Mouse (Mus musculus): ENCODE data around the gene Yod1. TPM values are rescaled to one million over a fixed set of nuclear protein-coding genes. Genes with fewer than 3 reads are reported as not detected.

Yod1 gene
- total and polyA plus RNA-seq, 3 experiments, result 6.1 to 8.6 TPM; not detected in 1

DNA sequence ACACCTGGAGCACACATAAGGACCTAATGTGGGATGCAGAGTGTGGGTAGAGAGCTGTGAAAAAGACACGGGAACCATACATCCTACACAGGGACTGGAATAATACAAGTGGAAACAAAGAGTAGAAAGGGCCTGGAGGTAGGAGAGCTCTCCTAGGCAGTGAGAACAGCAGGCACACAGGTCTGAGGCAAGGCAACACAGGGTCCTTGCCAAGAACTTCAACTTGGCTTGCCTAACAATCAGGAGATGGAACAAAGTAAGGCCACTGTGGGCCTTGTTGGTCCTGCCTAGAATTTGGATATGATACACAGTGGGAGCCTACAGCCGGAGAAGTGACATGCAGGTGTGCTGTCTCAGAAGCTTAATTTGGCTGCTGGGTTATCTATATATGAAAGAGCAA, 52.8 kb downstream of the Yod1 start:
- DNase-seq (ENCODE audit: low read depth, low spot score), result no peak
- no peaks in the 10 kb centered on the region for H3K9me3 ChIP-seq (replicated peaks; ENCODE audit: insufficient read depth, low read length)
- no peak for TF ChIP-seq ZC3H11A (IDR thresholded peaks at IDR 0.05; ENCODE audit: low read depth, low read length)
- no peak for TF ChIP-seq MXI1 (IDR thresholded peaks at IDR 0.05; ENCODE audit: low read depth, low read length)
- TF ChIP-seq GATA1 (IDR thresholded peaks at IDR 0.05; ENCODE audit: low read depth, low read length), result no peak
- no peak for TF ChIP-seq MAZ (IDR thresholded peaks at IDR 0.05; ENCODE audit: low read depth, low read length)
- TF ChIP-seq CHD1 (IDR thresholded peaks at IDR 0.05; ENCODE audit: low read depth, low read length), result no peak
- no peak for TF ChIP-seq NELFE (IDR thresholded peaks at IDR 0.05; ENCODE audit: low read depth, low read length)
- TF ChIP-seq UBTF (IDR thresholded peaks at IDR 0.05; ENCODE audit: borderline replicate concordance, insufficient read depth, low read depth, low read length), result no peak
- TF ChIP-seq POLR2AphosphoS2 (IDR thresholded peaks at IDR 0.05; ENCODE audit: low read length), result no peak
- no peak for TF ChIP-seq GABPA (IDR thresholded peaks at IDR 0.05; ENCODE audit: low read depth, low read length)
- no peak for TF ChIP-seq RAD21 (IDR thresholded peaks at IDR 0.05; ENCODE audit: low read depth, low read length)
- H3K4me3 ChIP-seq (ENCODE audit: control insufficient read depth in 1 of 2, insufficient read depth in 1 of 2, low read depth in 2 of 2, low read length in 2 of 2), result no peak overlapping the region
- no peaks in the 10 kb centered on the region for H3K4me1 ChIP-seq (ENCODE audit: control insufficient read depth in 1 of 2, insufficient read depth in 2 of 2, low read length in 2 of 2)
- no peak overlapping the region for H3K27ac ChIP-seq (ENCODE audit: control insufficient read depth, low read depth, low read length)
- no peak overlapping the region for H3K9ac ChIP-seq (ENCODE audit: control insufficient read depth, low read depth, low read length, poor library complexity, severe bottlenecking)
- H3K27me3 ChIP-seq (ENCODE audit: control insufficient read depth in 1 of 2, insufficient read depth in 2 of 2, low read length in 2 of 2), result peaks cover 3 to 6% of the 10 kb centered on the region in 2 experiments
- H3K36me3 ChIP-seq (ENCODE audit: control insufficient read depth in 1 of 2, insufficient read depth in 2 of 2, low read length in 2 of 2), result no peaks in the 10 kb centered on the region
- no peaks in the 10 kb centered on the region for H3K79me2 ChIP-seq (ENCODE audit: control insufficient read depth, insufficient read depth, low read length, poor library complexity)

DNA sequence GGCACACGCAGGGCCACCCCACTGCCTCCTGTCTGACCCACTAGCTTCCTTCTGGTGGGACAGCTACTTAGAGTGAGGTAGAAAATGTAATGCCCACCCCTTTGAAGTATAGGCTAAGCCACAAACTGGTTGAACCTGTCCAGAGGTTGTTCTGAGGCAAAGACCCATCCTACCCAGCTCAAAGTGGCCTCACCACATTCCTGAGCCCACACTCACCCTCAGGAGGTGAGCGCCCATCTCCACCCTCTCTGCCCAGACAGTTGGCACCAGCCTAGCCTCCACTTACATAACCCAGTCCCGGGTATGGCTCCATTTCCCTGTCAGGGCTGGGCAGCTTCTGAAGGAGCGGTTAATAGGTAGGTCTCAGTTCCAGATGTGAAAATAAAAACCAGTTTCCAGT, 53.4 kb downstream of the Yod1 start:
- Histone ChIP-seq H3K27ac (ENCODE audit: control insufficient read depth, low read depth, low read length) (no peak overlapping the region), H3K4me1 (ENCODE audit: control insufficient read depth in 1 of 2, insufficient read depth in 2 of 2, low read length in 2 of 2) (no peaks in the 10 kb centered on the region), H3K79me2 (ENCODE audit: control insufficient read depth, insufficient read depth, low read length, poor library complexity) (no peaks in the 10 kb centered on the region), H3K9ac (ENCODE audit: control insufficient read depth, low read depth, low read length, poor library complexity, severe bottlenecking) (no peak overlapping the region), H3K27me3 (ENCODE audit: control insufficient read depth in 1 of 2, insufficient read depth in 2 of 2, low read length in 2 of 2) (peaks cover 3 to 6% of the 10 kb centered on the region in 2 experiments), H3K9me3 (replicated peaks; ENCODE audit: insufficient read depth, low read length) (no peaks in the 10 kb centered on the region), H3K36me3 (ENCODE audit: control insufficient read depth in 1 of 2, insufficient read depth in 2 of 2, low read length in 2 of 2) (no peaks in the 10 kb centered on the region), H3K4me3 (ENCODE audit: control insufficient read depth in 1 of 2, insufficient read depth in 1 of 2, low read depth in 2 of 2, low read length in 2 of 2) (no peak overlapping the region)
- no peak for TF ChIP-seq SMC3 (IDR thresholded peaks at IDR 0.05; ENCODE audit: low read depth, low read length)
- no peak for TF ChIP-seq ELF1 (IDR thresholded peaks at IDR 0.05; ENCODE audit: low read depth, low read length)
- TF ChIP-seq SIN3A (IDR thresholded peaks at IDR 0.05; ENCODE audit: low read length), result no peak
- TF ChIP-seq ZKSCAN1 (IDR thresholded peaks at IDR 0.05; ENCODE audit: low read depth, low read length), result no peak
- no peak for TF ChIP-seq NELFE (IDR thresholded peaks at IDR 0.05; ENCODE audit: low read depth, low read length)
- no peak for TF ChIP-seq MAX (IDR thresholded peaks at IDR 0.05; ENCODE audit: low read length)
- no peak for TF ChIP-seq TAL1 (IDR thresholded peaks at IDR 0.05; ENCODE audit: low read length)
- no peak for TF ChIP-seq MEF2A (IDR thresholded peaks at IDR 0.05; ENCODE audit: extremely low read depth, insufficient replicate concordance, low read depth, low read length, poor library complexity, severe bottlenecking)
- TF ChIP-seq RCOR1 (IDR thresholded peaks at IDR 0.05; ENCODE audit: low read depth, low read length), result no peak
- no peak for TF ChIP-seq E2F4 (IDR thresholded peaks at IDR 0.05; ENCODE audit: borderline replicate concordance, low read depth, low read length)
- TF ChIP-seq GABPA (IDR thresholded peaks at IDR 0.05; ENCODE audit: low read depth, low read length), result no peak
- no peak for TF ChIP-seq KAT2A (conservative IDR thresholded peaks at IDR 0.05; ENCODE audit: low read depth, low read length)
- no peak for TF ChIP-seq EP300 (IDR thresholded peaks at IDR 0.05; ENCODE audit: low read depth in 1 of 2, low read length in 2 of 2)
- TF ChIP-seq BHLHE40 (IDR thresholded peaks at IDR 0.05; ENCODE audit: borderline replicate concordance, low read depth, low read length), result no peak
- no peak for TF ChIP-seq GATA1 (IDR thresholded peaks at IDR 0.05; ENCODE audit: low read depth, low read length)
- no peak for TF ChIP-seq NRF1 (IDR thresholded peaks at IDR 0.05; ENCODE audit: insufficient read depth, low read depth, low read length, poor library complexity, severe bottlenecking)
- DNase-seq (ENCODE audit: low read depth, low spot score), result no peak

Measured in MEL (cell line).